Mouse (Mus musculus): ENCODE measurements around the gene Scamp4. TPM values are rescaled to one million over a fixed set of nuclear protein-coding genes. Genes with fewer than 3 reads are reported as not detected.

The Scamp4 gene
- polyA plus RNA-seq, 1 experiment: 98.2 TPM

GRCm38 (mm10) chr10:80620365-80620764, 17.7 kb downstream of the Scamp4 start:
- H3K4me1 ChIP-seq (ENCODE audit: control insufficient read depth, insufficient read depth, low read length): no peaks in the 10 kb centered on the region; the same call in 1 of the 2 replicates
- no peaks in the 10 kb centered on the region for H3K36me3 ChIP-seq (ENCODE audit: control insufficient read depth, insufficient read depth, low read length)
- 88% methylated on average over 9 of the region's 9 CpGs for WGBS
- no peak for TF ChIP-seq POLR2A (IDR thresholded peaks at IDR 0.05; ENCODE audit: low read depth, low read length)
- TF ChIP-seq CTCF (conservative IDR thresholded peaks at IDR 0.05; ENCODE audit: insufficient read depth, insufficient read length, low read depth, low read length): no peak
- no peak overlapping the region for H3K4me3 ChIP-seq (ENCODE audit: insufficient read depth, low read depth, low read length)
- H3K27me3 ChIP-seq (replicated peaks; ENCODE audit: control insufficient read depth, insufficient read depth, low read length): no peaks in the 10 kb centered on the region
- no peak for DNase-seq
- H3K27ac ChIP-seq (ENCODE audit: insufficient read depth, low read depth, low read length): no peak overlapping the region

- 0 out of 2 replicates have a peak overlapping the region, but pooled peaks have one; percentile 17 for H3K4me3 ChIP-seq (ENCODE audit: insufficient read depth, low read depth, low read length)
- TF ChIP-seq CTCF (conservative IDR thresholded peaks at IDR 0.05; ENCODE audit: insufficient read depth, insufficient read length, low read depth, low read length) (no peak), POLR2A (IDR thresholded peaks at IDR 0.05; ENCODE audit: low read depth, low read length) (no peak)
- no peaks in the 10 kb centered on the region for H3K36me3 ChIP-seq (ENCODE audit: control insufficient read depth, insufficient read depth, low read length)
- H3K27ac ChIP-seq (ENCODE audit: insufficient read depth, low read depth, low read length): peak overlapping the region; percentile 1
- H3K4me1 ChIP-seq (ENCODE audit: control insufficient read depth, insufficient read depth, low read length): peaks cover 2% of the 10 kb centered on the region; the same call in 1 of the 2 replicates
- 39% methylated on average over 16 of the region's 16 CpGs for WGBS
- no peak for DNase-seq
- no peaks in the 10 kb centered on the region for H3K27me3 ChIP-seq (replicated peaks; ENCODE audit: control insufficient read depth, insufficient read depth, low read length)
Observed at GRCm38 (mm10) chr10:80620796-80621689, 18.4 kb downstream of the Scamp4 start.

DNA sequence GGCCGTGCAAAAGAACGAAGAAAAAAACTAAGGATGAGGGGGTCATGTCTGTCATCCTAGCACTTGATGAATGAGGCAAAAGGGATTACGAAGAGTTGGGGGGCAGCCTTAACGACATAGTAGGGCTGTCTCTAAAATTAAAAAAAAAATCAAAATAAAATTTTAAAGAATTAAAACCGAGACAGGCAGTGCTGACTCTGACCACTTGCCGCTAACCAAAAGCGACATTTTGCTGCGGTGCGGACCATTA, 18.9 kb downstream of the Scamp4 start:
- no peak for TF ChIP-seq CTCF (conservative IDR thresholded peaks at IDR 0.05; ENCODE audit: insufficient read depth, insufficient read length, low read depth, low read length)
- TF ChIP-seq POLR2A (IDR thresholded peaks at IDR 0.05; ENCODE audit: low read depth, low read length): no peak
- Histone ChIP-seq H3K4me3 (ENCODE audit: insufficient read depth, low read depth, low read length) (peak overlapping the region; percentile 55; the same call in 1 of the 2 replicates), H3K27me3 (replicated peaks; ENCODE audit: control insufficient read depth, insufficient read depth, low read length) (no peaks in the 10 kb centered on the region), H3K36me3 (ENCODE audit: control insufficient read depth, insufficient read depth, low read length) (no peaks in the 10 kb centered on the region), H3K27ac (ENCODE audit: insufficient read depth, low read depth, low read length) (peak overlapping the region; percentile 1), H3K4me1 (ENCODE audit: control insufficient read depth, insufficient read depth, low read length) (peaks cover 8% of the 10 kb centered on the region; the same call in 1 of the 2 replicates)
- WGBS: under 1% methylated on average over 9 of the region's 9 CpGs
- DNase-seq: no peak

DNA sequence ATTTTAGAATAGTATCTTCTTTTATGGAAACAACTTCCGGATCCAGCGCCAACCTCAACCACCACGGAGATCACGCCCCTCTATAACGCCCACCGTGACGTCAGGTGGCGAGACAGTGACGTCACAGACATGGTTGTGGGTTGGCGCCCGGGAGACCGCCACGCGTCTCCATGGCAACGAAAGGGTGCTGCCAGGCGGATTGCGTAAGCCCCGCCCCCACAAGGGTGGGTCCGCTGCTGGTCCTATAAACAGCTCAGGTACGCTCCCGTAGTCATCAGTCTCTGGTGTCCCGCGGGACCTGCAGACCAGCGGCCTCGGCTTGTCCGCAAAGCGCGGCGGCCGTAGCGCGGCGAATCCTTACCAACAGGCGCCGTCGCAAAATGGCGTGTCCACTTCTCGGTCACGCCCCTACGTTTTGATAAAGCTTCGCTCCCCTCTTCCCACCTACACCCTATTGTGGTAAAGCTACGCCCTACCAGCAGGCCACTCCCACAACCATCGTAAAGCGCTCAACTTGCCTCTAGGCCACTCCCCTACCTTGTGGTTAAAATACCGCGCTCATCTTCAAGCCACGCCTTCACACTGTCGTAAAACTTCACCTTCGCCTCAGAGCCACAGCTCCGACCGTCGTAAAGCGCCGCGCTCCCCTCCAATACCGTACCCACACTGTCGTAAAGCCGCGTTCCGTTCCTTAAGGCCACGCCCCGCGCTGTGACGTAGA, 19.4 kb downstream of the Scamp4 start:
- Histone ChIP-seq H3K27me3 (replicated peaks; ENCODE audit: control insufficient read depth, insufficient read depth, low read length) (no peaks in the 10 kb centered on the region), H3K27ac (ENCODE audit: insufficient read depth, low read depth, low read length) (peak overlapping the region; percentile 83), H3K4me3 (ENCODE audit: insufficient read depth, low read depth, low read length) (peak overlapping the region; percentile 55), H3K36me3 (ENCODE audit: control insufficient read depth, insufficient read depth, low read length) (no peaks in the 10 kb centered on the region), H3K4me1 (ENCODE audit: control insufficient read depth, insufficient read depth, low read length) (peaks cover 8% of the 10 kb centered on the region; the same call in 1 of the 2 replicates)
- DNase-seq: peak; percentile 100
- TF ChIP-seq POLR2A (IDR thresholded peaks at IDR 0.05; ENCODE audit: low read depth, low read length) (peak; percentile 81), CTCF (conservative IDR thresholded peaks at IDR 0.05; ENCODE audit: insufficient read depth, insufficient read length, low read depth, low read length) (no peak)
- WGBS: under 1% methylated on average over 64 of the region's 64 CpGs

DNA sequence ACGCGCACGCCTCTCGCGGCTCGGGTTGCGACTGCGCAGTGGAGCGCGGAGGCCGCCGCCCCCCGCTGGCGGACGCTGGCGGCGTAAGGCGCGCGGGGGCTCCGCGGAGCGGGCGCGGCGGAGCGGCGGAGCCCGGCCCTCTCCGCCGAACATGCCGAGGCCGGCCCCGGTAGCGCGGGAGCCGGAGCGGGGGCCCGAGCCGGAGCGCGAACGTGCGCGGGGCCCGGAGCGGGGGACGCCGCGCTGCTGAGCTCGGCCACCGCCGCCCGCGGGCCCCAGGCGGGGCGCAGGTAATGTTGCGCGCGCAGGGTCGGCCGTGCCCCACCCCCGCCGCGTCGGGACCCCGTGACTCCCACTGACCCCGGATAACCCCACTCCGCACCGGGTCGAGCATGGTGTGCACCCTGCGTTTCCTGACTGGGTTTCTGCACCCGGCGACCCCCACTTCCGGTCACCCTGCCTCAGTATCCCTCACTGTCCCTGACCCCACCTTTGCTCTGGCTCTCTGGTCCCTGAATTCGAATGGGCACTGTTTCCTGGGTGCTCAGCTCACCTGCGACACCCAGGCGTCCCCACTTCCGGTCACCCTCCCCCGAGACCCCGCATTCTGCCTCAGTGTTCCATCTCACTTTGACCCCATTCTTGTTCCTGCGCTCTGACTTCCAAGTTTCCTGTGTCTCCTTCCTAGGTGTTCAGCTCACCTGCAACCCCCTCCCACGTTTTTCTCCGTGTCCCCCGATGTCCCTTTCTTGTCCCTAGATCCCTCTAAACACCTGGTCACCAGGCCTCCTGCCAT, 20.2 kb downstream of the Scamp4 start, which contains the start of gene Csnk1g2:
Gene Csnk1g2 (plus strand): TSS at position 178 of the 796 bp plus-strand sequence.
- Histone ChIP-seq H3K36me3 (ENCODE audit: control insufficient read depth, insufficient read depth, low read length) (no peaks in the 10 kb centered on the region), H3K27ac (ENCODE audit: insufficient read depth, low read depth, low read length) (peak within 1 kb of the TSS; percentile 87), H3K27me3 (replicated peaks; ENCODE audit: control insufficient read depth, insufficient read depth, low read length) (no peaks in the 10 kb centered on the region), H3K4me1 (ENCODE audit: control insufficient read depth, insufficient read depth, low read length) (peaks cover 8% of the 10 kb centered on the region; the same call in 1 of the 2 replicates), H3K4me3 (ENCODE audit: insufficient read depth, low read depth, low read length) (peak within 1 kb of the TSS; percentile 68)
- TF ChIP-seq POLR2A (IDR thresholded peaks at IDR 0.05; ENCODE audit: low read depth, low read length) (no peak), CTCF (conservative IDR thresholded peaks at IDR 0.05; ENCODE audit: insufficient read depth, insufficient read length, low read depth, low read length) (no peak)
- WGBS: 2% methylated on average over 85 of the region's 85 CpGs
- peak; percentile 46 for DNase-seq

GRCm38 (mm10) chr10:80623457-80624191, 21.0 kb downstream of the Scamp4 start:
- H3K27ac ChIP-seq (ENCODE audit: insufficient read depth, low read depth, low read length): peak overlapping the region; percentile 87
- 6% methylated on average over 15 of the region's 15 CpGs for WGBS
- H3K4me3 ChIP-seq (ENCODE audit: insufficient read depth, low read depth, low read length): peak overlapping the region; percentile 68
- DNase-seq: peak; percentile 78
- no peak for TF ChIP-seq POLR2A (IDR thresholded peaks at IDR 0.05; ENCODE audit: low read depth, low read length)
- TF ChIP-seq CTCF (conservative IDR thresholded peaks at IDR 0.05; ENCODE audit: insufficient read depth, insufficient read length, low read depth, low read length): no peak
- no peaks in the 10 kb centered on the region for H3K36me3 ChIP-seq (ENCODE audit: control insufficient read depth, insufficient read depth, low read length)
- H3K4me1 ChIP-seq (ENCODE audit: control insufficient read depth, insufficient read depth, low read length): peaks cover 8% of the 10 kb centered on the region; the same call in 1 of the 2 replicates
- no peaks in the 10 kb centered on the region for H3K27me3 ChIP-seq (replicated peaks; ENCODE audit: control insufficient read depth, insufficient read depth, low read length)
